Mouse (Mus musculus) thymus, postnatal 36 days (tissue): ENCODE measurements at regions not wholly inside any gene's neighbourhood (a gene's known extent, or its start where the extent isn't known, plus 50 kb on each side); places are given as distances from the start of the nearest gene placed in this dataset.

Experiments
- DNase-seq, 2 experiments: peaks; one replicate each; pipeline ENCODE4 v3.0.0; 2022; ENCODE audit warnings: mixed read lengths in 2 of 2

DNA sequence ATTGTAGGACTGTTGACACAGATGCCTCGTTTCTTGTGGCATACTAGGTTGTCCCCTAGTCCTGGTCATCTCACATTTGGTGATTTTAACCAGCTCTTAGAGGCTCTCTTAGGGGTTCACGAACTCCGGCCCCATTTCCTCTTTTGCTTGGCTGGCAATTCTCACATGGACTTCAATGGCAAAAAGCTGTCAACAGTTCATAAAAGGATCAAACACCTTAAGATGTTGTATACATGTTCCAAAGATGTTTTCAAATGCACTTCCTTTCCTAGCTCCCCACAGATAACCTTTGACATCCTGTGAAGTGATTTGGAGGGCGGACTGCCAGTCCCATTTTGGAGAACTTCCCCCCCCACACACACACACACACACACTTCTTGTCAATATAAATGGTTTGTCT, 153.7 kb upstream of the Rpl34 start:
- no peak for DNase-seq

DNA sequence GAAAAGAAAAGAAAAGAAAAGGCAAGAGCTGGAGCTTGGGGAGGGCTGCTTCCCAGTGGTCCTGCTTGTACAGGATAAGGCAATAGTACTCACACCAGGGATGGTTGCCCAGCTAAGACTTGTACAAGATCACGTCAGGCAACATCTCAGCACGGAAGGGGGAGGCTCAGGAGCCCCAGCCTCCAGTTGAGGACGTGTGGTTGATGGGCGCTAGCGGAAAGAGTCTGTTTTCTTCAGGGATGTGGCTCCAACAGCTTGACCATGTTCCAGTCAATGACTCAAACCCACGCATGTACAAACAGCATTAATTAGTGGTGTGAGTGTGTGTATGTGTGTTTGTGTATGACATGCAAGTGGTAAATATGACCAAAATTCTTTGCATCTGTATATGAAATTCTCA, 153.1 kb upstream of the Rpl34 start:
- no peak for DNase-seq

DNA sequence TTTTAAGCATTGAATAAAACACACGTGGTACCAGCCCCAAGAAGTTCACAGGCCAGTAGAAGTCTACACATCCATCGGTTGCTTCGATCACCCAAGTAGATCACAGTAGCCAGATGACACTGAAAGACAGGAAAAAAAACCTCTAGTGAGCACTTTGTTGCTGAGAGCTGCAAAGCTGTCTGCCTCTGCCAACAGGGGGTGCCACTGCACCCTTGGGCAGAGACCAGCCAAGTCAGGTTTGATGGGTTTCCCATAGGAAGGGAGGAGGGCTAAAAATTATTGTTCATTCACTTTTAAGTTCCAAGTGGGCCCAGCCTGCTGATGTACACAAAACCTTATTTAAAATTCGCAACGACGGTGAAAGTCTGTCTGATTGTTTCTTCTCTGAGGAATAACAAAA, 150.3 kb upstream of the Rpl34 start:
- DNase-seq: peak in 1 of 2 experiments; percentile 33

DNA sequence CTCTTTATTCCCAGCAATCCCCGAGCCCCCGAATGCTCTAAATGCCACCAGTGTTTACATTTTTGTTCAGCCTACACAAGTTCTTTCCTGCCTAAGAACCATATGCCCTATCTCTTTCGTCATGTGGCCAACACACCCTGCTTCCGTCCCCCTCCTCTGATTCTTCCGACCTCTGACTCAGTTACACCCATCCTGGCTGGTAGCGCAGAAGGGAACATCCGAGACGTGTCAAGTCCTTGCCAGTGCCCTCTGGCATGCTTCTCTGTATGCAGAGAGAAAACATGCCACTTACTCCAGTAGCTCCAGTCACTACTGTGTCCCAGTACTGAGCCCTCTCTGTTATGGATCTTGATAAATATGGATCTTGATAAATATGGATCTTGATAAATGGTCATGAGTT, 149.3 kb upstream of the Rpl34 start:
- peak in 1 of 2 experiments; percentile 20 for DNase-seq

DNA sequence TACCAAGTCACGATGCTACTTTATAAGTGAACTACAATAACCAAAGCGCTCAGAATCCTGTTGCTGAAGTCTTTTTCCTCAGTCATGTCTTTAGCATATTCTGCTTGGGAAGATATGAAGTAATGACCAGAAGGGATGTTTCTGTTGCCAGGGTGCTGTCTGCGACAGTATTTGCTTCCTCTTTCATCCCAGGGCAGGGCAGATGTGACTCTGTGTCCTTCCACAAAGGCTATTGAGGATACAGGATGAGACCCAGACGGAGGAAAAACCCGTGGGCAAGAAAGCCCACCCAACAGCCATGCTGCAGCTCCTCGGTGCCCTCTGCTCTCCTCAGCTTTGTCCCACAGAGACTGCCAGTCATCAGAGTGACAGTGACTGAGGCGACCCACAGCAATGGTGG, 148.6 kb upstream of the Rpl34 start:
- DNase-seq: no peak

DNA sequence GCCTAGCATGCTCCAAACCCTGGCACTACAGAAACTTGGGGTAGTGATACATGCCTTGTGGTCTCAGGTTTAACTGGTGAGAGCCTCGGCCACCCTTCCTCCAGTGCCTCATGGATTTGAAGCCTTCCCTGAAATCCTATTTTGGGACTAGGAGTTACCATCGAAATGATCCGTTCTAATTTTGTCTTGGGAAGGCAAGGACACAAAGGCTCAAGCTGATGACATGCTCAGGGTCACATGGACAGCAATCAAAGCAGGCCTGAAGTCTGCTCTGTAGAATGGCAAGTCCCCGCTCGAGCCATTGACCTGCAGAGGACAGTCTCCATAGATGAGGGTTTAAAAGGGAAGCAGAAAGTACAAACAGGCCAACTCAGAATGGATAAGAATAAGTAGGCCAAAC, 147.8 kb upstream of the Rpl34 start:
- DNase-seq: no peak

DNA sequence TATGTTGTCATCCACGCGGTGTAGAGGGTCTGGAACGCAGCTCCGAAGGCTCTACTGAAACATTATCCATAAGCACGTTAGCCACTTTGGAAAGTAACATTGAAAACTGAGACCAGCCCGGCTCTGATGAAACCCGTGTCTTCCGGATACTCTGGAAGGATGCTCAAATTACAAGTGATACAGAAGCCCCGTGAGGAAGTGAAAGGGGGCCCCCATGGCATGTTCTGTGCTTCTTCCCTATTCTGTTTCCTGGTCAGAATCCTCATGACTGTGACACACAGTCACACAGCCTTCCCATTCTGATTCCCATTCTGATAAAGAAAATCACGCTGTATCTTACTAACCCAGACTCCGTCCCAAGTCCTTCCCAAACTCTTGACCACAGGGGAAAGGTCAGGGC, 143.5 kb upstream of the Rpl34 start:
- no peak for DNase-seq

DNA sequence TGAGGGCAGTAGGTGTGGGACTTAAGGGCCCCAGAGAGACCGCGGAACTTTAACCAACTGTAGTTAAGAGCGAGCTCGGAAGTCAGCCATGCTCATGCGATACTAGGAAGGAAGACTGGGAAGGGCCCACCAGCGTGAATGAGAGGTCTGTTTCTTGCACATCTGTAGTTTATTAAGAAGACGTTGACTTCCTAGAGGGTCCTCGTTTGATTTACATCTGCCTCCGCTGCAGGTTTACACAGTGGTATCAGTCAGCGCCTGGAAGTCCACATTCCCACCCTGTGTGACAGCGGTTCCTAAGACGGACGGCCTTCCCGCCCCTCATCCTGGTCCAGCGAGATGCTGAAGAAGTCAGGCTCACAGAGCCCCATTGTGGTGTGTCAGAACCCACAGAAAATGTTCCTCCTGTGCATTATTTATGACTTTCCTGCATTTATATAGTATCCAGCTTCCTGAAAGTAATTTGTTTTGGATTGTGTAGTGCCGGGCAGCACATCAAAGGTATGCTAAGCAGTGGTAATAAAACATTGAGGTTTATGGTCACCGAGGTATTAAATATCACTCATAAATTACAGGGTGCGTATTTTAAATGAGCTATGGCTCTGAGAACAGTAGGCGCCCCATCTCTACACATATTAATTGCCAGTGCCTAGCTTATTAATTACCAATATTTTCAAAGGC, 136.9 kb upstream of the Rpl34 start:
- no peak for DNase-seq

DNA sequence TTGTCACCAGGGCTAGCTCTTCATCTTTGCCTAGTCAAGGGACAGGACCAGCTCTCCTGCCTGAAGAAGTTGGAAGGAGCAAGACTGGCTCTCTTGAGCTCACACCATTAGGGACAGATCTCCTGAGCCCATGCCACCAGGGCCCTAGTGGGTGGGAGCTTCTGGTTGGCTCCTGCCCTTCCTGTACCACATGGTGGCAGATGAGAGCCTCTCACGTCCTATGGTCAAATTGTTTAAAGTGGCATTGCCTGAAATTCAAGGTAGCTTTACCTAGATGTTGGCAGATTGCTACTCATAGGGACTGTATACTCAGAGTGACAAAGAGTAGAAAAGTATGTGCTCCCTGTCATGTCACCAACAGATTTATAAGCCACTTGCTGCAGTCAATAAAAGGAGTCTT, 134.6 kb upstream of the Rpl34 start:
- DNase-seq: peak in 1 of 2 experiments; percentile 22

DNA sequence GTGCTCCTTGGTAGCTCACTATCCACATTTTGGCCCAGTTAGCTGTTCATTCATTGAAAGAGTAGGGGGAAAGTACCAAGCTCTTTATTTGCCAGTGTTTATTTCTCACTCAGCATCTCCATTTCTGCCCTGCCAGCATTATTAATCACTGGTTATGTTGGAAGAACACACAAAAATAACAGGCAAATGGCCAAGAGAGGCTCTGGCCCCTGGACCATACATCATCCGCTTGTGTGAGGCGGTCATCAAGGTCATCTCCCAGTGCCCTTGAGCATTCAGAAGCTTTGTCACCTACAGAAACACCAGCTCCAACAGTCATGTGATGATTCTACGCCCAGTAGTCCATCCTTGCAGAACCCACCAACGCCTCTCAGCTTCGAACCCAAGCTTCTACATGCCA, 133.2 kb upstream of the Rpl34 start:
- no peak for DNase-seq

DNA sequence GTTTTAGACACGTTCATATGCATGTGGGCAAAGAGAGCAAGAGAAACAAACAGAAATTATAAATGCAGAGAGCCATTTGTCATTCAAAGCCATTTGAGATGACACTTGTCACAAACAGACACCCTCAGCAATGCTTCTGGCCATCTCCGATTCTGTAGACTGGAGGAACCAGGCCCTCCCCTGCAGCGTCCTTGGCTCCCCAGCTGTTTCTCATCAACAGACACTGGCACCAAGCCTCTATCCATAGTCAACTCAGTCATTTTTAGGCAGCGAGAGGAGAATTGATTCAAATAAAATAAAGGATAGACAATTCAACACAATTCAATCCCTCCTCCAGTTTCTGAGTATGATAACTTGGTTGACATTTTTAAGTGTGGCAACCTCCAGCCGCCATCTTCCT, 130.1 kb upstream of the Rpl34 start:
- no peak for DNase-seq

DNA sequence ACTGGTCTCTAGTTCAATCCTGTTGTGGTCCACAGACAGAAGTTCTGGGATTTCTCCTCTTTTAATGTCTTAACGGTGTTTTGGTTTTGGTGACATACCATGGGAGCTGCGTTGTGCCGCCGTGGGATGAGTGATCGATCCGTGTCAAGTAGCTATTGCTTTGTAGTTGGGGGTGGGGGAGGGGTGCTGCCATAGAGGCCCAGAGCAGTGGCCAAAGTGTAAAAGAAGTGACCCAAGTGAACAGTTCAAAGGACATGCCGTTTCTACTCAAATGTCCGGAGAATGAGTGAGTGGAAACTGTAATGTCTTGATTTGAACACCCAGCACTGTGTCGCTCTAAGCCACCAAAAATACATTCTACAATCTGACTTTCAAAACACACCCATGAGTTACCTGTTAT, 123.7 kb upstream of the Rpl34 start:
- no peak for DNase-seq

DNA sequence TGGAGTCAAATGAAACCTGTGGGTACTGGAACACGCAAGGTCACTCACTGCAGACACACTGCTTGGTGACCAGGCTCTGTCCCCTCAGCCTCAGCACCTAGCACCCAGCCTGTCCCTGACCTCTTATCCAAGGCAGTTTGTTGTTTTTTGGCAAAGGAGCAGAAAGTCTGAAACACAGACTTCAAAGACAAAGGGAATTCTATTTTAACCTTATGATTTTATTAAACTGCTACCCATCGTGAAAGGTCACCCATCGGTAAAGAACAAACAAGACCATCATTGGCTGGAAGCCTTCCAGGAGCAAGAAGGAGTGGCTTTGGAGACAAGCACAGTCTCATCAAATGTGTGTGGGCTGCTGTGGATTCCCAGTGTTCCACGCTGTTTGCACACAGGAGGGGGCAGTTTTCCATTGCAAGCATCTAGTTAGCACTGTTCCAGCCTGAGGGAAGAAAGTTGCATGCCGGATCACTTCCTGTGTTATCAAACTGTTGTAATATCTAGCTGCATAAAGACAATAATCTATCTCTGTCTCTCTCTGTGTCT, 120.6 kb upstream of the Rpl34 start:
- no peak for DNase-seq

DNA sequence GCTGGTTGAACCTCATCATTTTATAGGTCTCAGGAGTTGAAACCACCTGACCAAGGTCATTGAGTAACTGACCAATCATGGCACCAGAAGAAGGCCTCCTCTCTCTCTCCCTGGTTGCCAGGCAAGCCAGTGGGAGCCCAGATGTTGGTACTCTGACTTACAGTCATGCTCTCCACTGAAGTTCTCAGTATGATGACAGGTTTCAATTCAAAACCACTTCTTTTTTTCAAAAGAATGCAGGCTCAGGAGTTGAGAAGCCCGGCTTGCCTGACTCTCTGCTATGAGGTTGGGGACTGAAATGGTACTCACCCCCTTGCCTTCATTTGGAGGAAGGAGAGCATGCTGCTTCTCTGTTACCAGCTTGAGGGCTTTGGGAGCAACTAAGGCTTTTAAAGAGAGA, 111.6 kb upstream of the Rpl34 start:
- no peak for DNase-seq

DNA sequence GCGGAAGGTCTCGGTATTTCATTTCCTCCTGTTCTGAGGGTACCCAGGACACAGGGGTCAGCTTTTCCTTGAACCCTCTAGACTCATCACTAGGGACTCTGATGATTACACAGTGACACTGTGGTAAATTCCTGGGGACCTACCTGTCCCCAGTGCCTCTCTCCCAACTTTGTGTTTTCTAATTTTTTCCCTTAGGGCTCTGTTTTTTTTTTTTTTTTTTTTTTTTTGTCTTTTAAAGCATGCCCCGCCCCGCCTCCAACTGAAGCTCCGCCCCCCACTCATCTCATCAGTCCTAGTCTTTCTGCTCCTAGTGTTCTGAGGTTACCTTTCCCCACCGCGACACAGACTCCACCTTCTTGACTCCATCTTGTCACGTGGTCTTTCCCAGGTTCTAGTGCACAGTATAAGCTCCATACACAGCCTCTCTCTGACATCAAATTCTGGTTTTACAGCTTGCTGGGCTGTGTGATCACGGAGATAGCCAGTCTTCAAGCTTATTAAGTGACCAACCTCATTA, 109.8 kb upstream of the Rpl34 start:
- DNase-seq: no peak

DNA sequence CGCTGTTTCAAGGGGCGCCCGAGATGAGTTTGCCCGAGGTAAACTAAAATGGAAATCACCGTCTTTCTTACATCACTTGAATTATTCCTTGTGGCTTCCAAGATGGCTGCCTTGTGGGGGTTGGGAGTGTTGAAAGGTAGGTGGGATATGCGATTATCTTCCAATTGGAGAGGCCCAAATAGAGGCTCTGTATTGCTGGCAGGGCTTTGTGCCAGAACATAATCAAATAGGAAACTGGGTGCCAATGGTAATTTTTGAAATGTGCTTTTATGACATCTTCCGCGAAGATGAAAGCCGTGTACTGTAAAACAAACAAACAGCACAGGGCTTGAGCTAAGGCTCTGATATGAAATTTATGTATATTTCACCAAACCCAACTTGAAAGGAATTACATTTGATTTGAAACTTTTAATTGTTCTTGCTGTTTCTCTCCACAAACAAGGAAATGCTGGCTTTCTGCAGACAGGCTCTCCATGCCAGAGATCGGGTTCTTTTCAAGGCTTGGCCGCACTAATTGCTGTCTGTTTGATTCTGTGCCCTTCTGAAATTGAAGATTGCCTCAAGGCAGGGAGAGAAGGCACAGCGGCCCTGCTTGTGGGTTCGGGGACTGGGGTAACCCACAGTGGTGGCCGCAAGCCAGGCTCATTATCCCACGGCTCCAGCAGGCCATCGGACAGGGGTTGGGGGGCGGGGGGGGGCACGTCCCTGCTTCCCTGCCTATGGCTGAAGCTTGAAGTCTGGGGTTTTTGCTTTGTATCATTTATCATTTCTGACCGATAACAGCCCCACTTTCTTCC, 108.6 kb upstream of the Rpl34 start:
- DNase-seq: no peak

DNA sequence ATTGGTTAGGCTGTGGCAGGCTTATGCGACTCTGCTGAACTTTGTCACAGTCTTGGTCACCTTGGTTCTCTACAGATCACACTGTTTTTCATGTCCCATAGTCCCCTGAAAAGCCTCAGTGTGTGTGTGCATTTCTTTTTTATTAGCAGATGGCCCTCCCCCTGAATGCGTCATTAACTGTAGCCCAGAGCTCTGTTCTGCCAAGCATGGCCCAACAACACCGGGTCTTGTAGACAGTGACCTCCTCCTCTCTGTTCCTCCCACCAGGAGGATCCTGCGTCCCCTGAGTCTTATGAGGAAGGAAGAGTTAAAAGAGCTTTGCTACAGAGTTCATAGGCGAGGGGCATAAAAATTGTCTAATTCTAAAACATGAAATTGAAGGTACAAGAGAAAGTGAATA, 103.5 kb upstream of the Rpl34 start:
- no peak for DNase-seq

DNA sequence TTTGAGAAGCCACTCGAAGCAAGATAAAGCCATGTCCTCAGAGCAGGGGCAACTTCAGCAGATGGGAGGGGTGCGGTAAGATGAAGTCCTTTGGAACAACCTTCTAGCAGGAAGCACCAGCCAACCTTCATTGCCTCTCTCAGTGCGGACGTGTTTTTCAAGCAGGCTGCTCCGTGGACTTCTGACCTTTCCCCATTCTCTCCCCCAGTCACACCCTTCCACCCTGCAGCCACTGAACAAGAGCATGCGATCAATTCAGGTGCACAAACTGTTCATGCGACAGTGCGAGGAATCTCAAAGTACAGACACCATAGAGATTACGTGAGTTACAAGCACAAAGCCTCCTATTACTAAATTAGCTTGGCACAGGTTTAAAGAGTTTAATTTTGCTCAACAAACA, 102.9 kb upstream of the Rpl34 start:
- no peak for DNase-seq

DNA sequence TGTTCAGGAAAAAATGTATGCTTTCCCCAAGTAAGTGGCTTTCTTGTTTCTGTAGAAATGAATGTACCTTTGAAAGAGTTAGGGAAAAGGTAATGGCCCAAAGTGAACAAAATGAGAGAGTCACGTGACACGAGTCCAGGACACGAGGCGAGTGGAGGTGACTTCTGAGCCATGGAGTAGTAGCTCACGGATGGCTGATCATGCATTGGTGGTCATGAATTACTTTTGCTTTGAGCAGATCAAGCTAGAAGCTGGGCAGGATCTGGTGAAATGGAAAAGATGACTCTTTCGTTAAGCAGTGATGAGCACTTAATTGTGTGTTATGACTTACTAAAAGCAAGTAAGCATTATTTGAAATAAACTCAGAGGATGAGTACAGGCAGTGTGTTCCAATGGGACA, 101.6 kb upstream of the Rpl34 start:
- DNase-seq: no peak

DNA sequence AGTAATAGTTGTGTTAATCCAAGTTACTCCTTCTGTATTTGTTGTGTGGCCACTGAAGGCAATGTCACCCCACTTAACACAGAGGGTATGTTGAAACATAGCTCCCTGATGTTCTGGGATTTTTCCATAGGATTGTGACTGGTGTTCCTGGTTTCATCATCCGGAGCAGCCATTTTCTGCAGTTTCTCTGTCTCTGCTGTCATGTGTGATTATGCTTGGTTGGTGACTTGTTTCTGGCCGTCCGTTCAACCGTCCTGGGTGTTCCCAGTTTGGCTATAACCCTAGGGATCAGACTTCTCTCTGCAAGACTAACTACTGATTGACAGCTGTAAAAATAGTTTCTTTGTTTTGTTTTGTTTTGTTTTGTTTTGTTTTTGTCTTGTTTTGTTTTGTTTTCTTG, 98.1 kb upstream of the Rpl34 start:
- no peak for DNase-seq

DNA sequence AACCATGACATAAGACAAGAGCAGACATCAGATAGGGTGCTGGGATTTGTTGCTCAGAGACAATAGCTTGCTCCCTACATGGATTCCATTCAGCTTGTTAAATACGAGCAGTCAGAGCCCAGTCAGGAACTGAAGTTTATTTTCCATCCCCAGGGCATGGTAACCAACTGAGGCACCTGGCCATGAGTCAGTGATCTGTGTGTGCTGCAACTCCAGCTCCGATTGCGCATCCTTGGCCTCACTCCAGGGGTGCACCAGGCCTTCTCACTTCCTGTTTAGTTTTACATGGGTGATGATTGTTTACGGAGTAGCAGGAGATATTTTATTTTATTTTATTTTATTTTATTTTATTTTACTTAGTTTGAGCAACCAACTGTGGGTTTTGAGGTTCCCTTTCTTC, 97.7 kb upstream of the Rpl34 start:
- no peak for DNase-seq

DNA sequence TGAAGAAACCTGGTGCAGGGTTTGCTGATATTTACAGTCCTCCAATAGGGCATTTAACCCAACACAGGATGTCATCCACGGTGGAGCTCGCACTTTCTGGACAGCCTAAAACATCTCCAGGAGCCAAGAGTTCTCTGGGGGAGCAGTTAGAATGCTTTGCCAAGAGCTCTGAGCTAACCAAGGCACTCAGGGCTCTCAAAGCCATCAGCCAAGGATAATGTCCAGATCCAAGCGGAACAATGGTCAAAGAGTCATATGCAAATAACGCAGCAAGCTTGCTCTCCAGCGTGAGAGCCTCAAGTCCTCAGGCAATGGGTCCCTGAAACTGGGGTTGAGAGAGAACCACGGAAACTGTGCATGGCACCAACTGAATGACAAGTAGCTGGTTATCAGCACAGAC, 96.8 kb upstream of the Rpl34 start:
- DNase-seq: no peak

DNA sequence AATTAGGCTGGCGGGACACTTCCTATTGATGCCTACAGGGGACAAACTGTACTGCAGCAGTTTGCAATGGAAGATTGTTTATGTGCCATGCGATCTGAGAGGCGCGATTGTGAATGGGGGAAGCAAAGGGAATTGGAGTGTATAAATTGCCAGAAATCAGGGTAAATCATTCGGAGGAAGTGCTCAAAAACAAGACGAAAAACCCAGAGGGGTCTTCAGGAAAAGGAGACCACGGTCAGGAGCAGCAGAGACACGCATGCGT, 89.6 kb upstream of the Rpl34 start:
- no peak for DNase-seq

DNA sequence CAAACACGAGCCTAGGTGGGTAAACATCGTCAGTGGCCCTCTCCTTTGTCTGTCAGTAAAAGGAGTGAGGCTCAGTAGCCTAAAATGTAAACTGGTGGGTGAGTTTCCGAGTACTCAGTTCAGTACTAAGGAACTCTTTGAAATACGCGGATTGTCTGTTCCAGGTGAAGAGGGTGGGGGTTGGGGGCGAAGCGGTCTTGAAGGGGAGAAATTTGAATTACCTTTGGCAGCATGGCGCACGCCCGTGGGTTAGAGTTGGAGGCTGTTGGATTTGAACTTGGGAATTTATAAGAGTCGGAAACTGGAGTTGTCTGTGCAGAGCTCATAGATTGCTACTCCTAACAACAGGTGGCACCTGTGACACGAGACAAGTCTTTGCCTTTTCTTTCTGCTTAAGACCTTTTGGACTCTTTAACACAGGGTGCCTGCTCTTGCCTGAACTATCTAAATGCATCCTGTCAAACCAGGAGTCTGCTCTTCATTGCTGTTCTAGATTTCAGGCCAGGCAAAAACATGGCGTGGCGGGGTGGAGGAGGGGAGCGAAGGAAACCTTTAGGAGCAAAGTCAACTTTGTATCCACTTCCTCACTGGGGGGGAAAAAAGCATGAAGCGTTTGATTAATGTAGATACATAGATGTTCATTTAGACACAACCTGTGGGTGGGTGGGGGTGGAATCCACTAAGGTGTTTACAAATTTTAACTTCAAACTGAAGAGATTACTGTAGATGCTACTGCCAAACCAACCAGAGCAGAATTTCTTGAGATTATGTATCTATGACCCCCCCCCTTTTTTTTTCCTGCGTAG, 89.0 kb upstream of the Rpl34 start:
- peak; percentile 15 to 62 for DNase-seq
